Mouse (Mus musculus) midbrain, embryonic 15.5 days (tissue): ENCODE results near the gene C9. TPM values are rescaled to one million over a fixed set of nuclear protein-coding genes. Genes with fewer than 3 reads are reported as not detected.

Experiments used
- ATAC-seq: fragments of 200-750 bp; cut with Nextera tagmentation; replicated peaks from 2 replicates; pipeline ENCODE4 v1.8.0; 2017; ENCODE audit warnings: moderate TSS enrichment
- H3K27ac ChIP-seq: fragments of 300-500 bp; sonication (generic); 2 replicates; pipeline ENCODE4 v1.5.1; 2015; ENCODE audit warnings: mild to moderate bottlenecking, inconsistent platforms
- H3K27me3 ChIP-seq: fragments of 300-500 bp; sonication (generic); replicated peaks from 2 replicates; pipeline ENCODE4 v1.6.1; 2015; ENCODE audit warnings: inconsistent platforms
- H3K36me3 ChIP-seq: fragments of 300-500 bp; sonication (generic); replicated peaks from 2 replicates; pipeline ENCODE4 v1.6.1; 2015; ENCODE audit warnings: inconsistent platforms
- H3K4me1 ChIP-seq: fragments of 300-500 bp; sonication (generic); 2 replicates; pipeline ENCODE4 v1.6.1; 2015; ENCODE audit warnings: inconsistent platforms
- H3K4me2 ChIP-seq: fragments of 300-500 bp; sonication (generic); 2 replicates; pipeline ENCODE4 v1.6.1; 2015; ENCODE audit warnings: inconsistent platforms, mild to moderate bottlenecking, moderate library complexity
- H3K4me3 ChIP-seq: fragments of 300-500 bp; sonication (generic); 2 replicates; pipeline ENCODE4 v1.5.1; 2015; ENCODE audit warnings: mild to moderate bottlenecking, inconsistent platforms
- H3K9ac ChIP-seq: fragments of 300-500 bp; sonication (generic); 2 replicates; pipeline ENCODE4 v1.6.1; 2015; ENCODE audit warnings: mild to moderate bottlenecking, inconsistent platforms
- H3K9me3 ChIP-seq: fragments of 300-500 bp; sonication (generic); 2 replicates; pipeline ENCODE4 v1.6.1; 2016; ENCODE audit warnings: inconsistent platforms
- WGBS: fragments of 180-500 bp; shearing (Covaris S2); methylation state at CpG from one replicate; pipeline ENCODE4 v1.1.7; 2015; ENCODE audit warnings: mixed read lengths; 5-methylcytosine and 5-hydroxymethylcytosine counted together
- polyA plus RNA-seq: library from polyadenylated mRNA; unstranded; fragments of >200 nt; fragmentation: Nextera tagmentation; extraction: Ambion mirVana; gene quantifications from 2 replicates; pipeline ENCODE4 v1.2.1, GENCODE M21; 2015

The C9 gene
- not detected in 2 replicates for polyA plus RNA-seq

GRCm38 (mm10) chr15:6445135-6445534 is at the start of gene C9:
Gene C9 (plus strand): TSS chr15:6445327.
- no peaks in the 10 kb centered on the region for H3K27me3 ChIP-seq
- WGBS = 83% methylated on average over 2 of the region's 2 CpGs
- ATAC-seq = no peak
- H3K36me3 ChIP-seq = no peaks in the 10 kb centered on the region
- no peaks in the 10 kb centered on the region for H3K9me3 ChIP-seq
- H3K4me1 ChIP-seq = peaks cover 12% of the 10 kb centered on the region
- no peak within 1 kb of the TSS for H3K4me3 ChIP-seq
- H3K27ac ChIP-seq = no peak within 1 kb of the TSS
- H3K4me2 ChIP-seq = no peak within 1 kb of the TSS
- no peak within 1 kb of the TSS for H3K9ac ChIP-seq

GRCm38 (mm10) chr15:6398211-6398610 is 46.9 kb upstream of the C9 start:
- H3K36me3 ChIP-seq = no peaks in the 10 kb centered on the region
- no peak overlapping the region for H3K27ac ChIP-seq
- no peak overlapping the region for H3K9ac ChIP-seq
- ATAC-seq = no peak
- H3K4me3 ChIP-seq = no peak overlapping the region
- no peaks in the 10 kb centered on the region for H3K4me1 ChIP-seq
- WGBS = 95% methylated on average over 4 of the region's 4 CpGs
- H3K27me3 ChIP-seq = no peaks in the 10 kb centered on the region
- no peak overlapping the region for H3K4me2 ChIP-seq
- no peaks in the 10 kb centered on the region for H3K9me3 ChIP-seq

- Histone ChIP-seq H3K9me3 (no peaks in the 10 kb centered on the region), H3K4me2 (no peak overlapping the region), H3K4me1 (no peaks in the 10 kb centered on the region), H3K9ac (no peak overlapping the region), H3K36me3 (no peaks in the 10 kb centered on the region), H3K4me3 (no peak overlapping the region), H3K27me3 (no peaks in the 10 kb centered on the region), H3K27ac (no peak overlapping the region)
- 89% methylated on average over 6 of the region's 6 CpGs for WGBS
- ATAC-seq = no peak
Observed at GRCm38 (mm10) chr15:6398881-6399280, 46.2 kb upstream of the C9 start.

- H3K4me1 ChIP-seq = no peaks in the 10 kb centered on the region
Observed at GRCm38 (mm10) chr15:6400115-6400514, 45.0 kb upstream of the C9 start.

GRCm38 (mm10) chr15:6402433-6402832 is 42.7 kb upstream of the C9 start:
- no peak for ATAC-seq
- H3K4me3 ChIP-seq = no peak overlapping the region
- no peaks in the 10 kb centered on the region for H3K9me3 ChIP-seq
- no peak overlapping the region for H3K4me2 ChIP-seq
- H3K9ac ChIP-seq = no peak overlapping the region
- 84% methylated on average over 2 of the region's 2 CpGs for WGBS
- no peaks in the 10 kb centered on the region for H3K36me3 ChIP-seq
- no peak overlapping the region for H3K27ac ChIP-seq
- no peaks in the 10 kb centered on the region for H3K27me3 ChIP-seq
- no peaks in the 10 kb centered on the region for H3K4me1 ChIP-seq

More at GRCm38 (mm10) chr15:6400115-6400514, 45.0 kb upstream of the C9 start:
- no peak overlapping the region for H3K4me3 ChIP-seq
- WGBS = 80% methylated on average over 8 of the region's 8 CpGs
- H3K27me3 ChIP-seq = no peaks in the 10 kb centered on the region
- H3K27ac ChIP-seq = no peak overlapping the region
- H3K9ac ChIP-seq = no peak overlapping the region
- no peak for ATAC-seq
- no peak overlapping the region for H3K4me2 ChIP-seq
- H3K9me3 ChIP-seq = no peaks in the 10 kb centered on the region
- H3K36me3 ChIP-seq = no peaks in the 10 kb centered on the region

- no peaks in the 10 kb centered on the region for H3K9me3 ChIP-seq
- WGBS = 93% methylated on average over 5 of the region's 5 CpGs
- no peaks in the 10 kb centered on the region for H3K27me3 ChIP-seq
- H3K9ac ChIP-seq = no peak overlapping the region
- ATAC-seq = no peak
- no peak overlapping the region for H3K4me2 ChIP-seq
- no peaks in the 10 kb centered on the region for H3K36me3 ChIP-seq
- no peak overlapping the region for H3K27ac ChIP-seq
- no peak overlapping the region for H3K4me3 ChIP-seq
- no peaks in the 10 kb centered on the region for H3K4me1 ChIP-seq
Observed at GRCm38 (mm10) chr15:6404172-6404571, 41.0 kb upstream of the C9 start.

- H3K27ac ChIP-seq = no peak overlapping the region
- H3K9ac ChIP-seq = no peak overlapping the region
- WGBS = 87% methylated on average over 6 of the region's 6 CpGs
- ATAC-seq = no peak
- H3K27me3 ChIP-seq = no peaks in the 10 kb centered on the region
- no peaks in the 10 kb centered on the region for H3K36me3 ChIP-seq
- H3K4me2 ChIP-seq = no peak overlapping the region
- H3K9me3 ChIP-seq = no peaks in the 10 kb centered on the region
- no peak overlapping the region for H3K4me3 ChIP-seq
- H3K4me1 ChIP-seq = no peaks in the 10 kb centered on the region
Observed at GRCm38 (mm10) chr15:6406771-6407170, 38.4 kb upstream of the C9 start.

- 83% methylated on average over 8 of the region's 8 CpGs for whole genome bisulfite sequencing
- Histone ChIP-seq H3K4me3 (no peak overlapping the region), H3K27me3 (no peaks in the 10 kb centered on the region), H3K4me1 (no peaks in the 10 kb centered on the region), H3K27ac (no peak overlapping the region), H3K4me2 (no peak overlapping the region), H3K9me3 (no peaks in the 10 kb centered on the region), H3K36me3 (no peaks in the 10 kb centered on the region), H3K9ac (no peak overlapping the region)
- no peak for ATAC-seq
Observed at GRCm38 (mm10) chr15:6409031-6409430, 36.1 kb upstream of the C9 start.

- H3K36me3 ChIP-seq = no peaks in the 10 kb centered on the region
Observed at GRCm38 (mm10) chr15:6410161-6410560, 35.0 kb upstream of the C9 start.

GRCm38 (mm10) chr15:6411334-6411733 is 33.8 kb upstream of the C9 start:
- Histone ChIP-seq H3K4me3 (no peak overlapping the region), H3K9me3 (no peaks in the 10 kb centered on the region), H3K27me3 (no peaks in the 10 kb centered on the region), H3K4me2 (no peak overlapping the region), H3K4me1 (no peaks in the 10 kb centered on the region), H3K9ac (no peak overlapping the region), H3K36me3 (no peaks in the 10 kb centered on the region), H3K27ac (no peak overlapping the region)
- ATAC-seq = no peak
- 89% methylated on average over 6 of the region's 6 CpGs for WGBS

More at GRCm38 (mm10) chr15:6410161-6410560, 35.0 kb upstream of the C9 start:
- H3K9me3 ChIP-seq = no peaks in the 10 kb centered on the region
- no peak for ATAC-seq
- no peaks in the 10 kb centered on the region for H3K27me3 ChIP-seq
- no peak overlapping the region for H3K27ac ChIP-seq
- no peak overlapping the region for H3K9ac ChIP-seq
- H3K4me1 ChIP-seq = no peaks in the 10 kb centered on the region
- H3K4me3 ChIP-seq = no peak overlapping the region
- 97% methylated on average over 3 of the region's 3 CpGs for WGBS
- H3K4me2 ChIP-seq = no peak overlapping the region

- Histone ChIP-seq H3K4me1 (no peaks in the 10 kb centered on the region), H3K9me3 (no peaks in the 10 kb centered on the region), H3K27me3 (no peaks in the 10 kb centered on the region), H3K27ac (no peak overlapping the region), H3K4me2 (no peak overlapping the region), H3K4me3 (no peak overlapping the region), H3K36me3 (no peaks in the 10 kb centered on the region), H3K9ac (no peak overlapping the region)
- WGBS = 93% methylated on average over 5 of the region's 5 CpGs
- ATAC-seq = no peak
Observed at GRCm38 (mm10) chr15:6415317-6415716, 29.8 kb upstream of the C9 start.

- H3K36me3 ChIP-seq = no peaks in the 10 kb centered on the region
- no peak overlapping the region for H3K4me3 ChIP-seq
- no peak overlapping the region for H3K9ac ChIP-seq
- H3K4me1 ChIP-seq = no peaks in the 10 kb centered on the region
- 45% methylated on average over 7 of the region's 7 CpGs for WGBS
- no peak overlapping the region for H3K4me2 ChIP-seq
- no peaks in the 10 kb centered on the region for H3K27me3 ChIP-seq
- peak; percentile 74 for ATAC-seq
- H3K27ac ChIP-seq = no peak overlapping the region
- H3K9me3 ChIP-seq = no peaks in the 10 kb centered on the region
Observed at GRCm38 (mm10) chr15:6431777-6432176, 13.3 kb upstream of the C9 start.

- 85% methylated on average over 7 of the region's 7 CpGs for WGBS
- Histone ChIP-seq H3K27ac (0 out of 2 replicates have a peak overlapping the region, but pooled peaks have one; percentile 5), H3K27me3 (no peaks in the 10 kb centered on the region), H3K9me3 (no peaks in the 10 kb centered on the region), H3K4me2 (no peak overlapping the region), H3K36me3 (no peaks in the 10 kb centered on the region), H3K4me3 (no peak overlapping the region), H3K4me1 (no peaks in the 10 kb centered on the region), H3K9ac (no peak overlapping the region)
- peak; percentile 84 for ATAC-seq
Observed at GRCm38 (mm10) chr15:6432411-6432810, 12.7 kb upstream of the C9 start.
